Mouse (Mus musculus) liver, embryonic 14.5 days (tissue): ENCODE measurements around the gene Dnajc30. TPM values are rescaled to one million over a fixed set of nuclear protein-coding genes. Genes with fewer than 3 reads are reported as not detected.

Experiments
- ATAC-seq: fragments of 200-750 bp; cut with Nextera tagmentation; 2 replicates; pipeline ENCODE4 v1.8.0; 2017; ENCODE audit warnings: moderate number of reproducible peaks, mild to moderate bottlenecking, moderate library complexity; ENCODE audit not compliant: insufficient read depth
- DNase-seq, 3 experiments: peaks; one replicate each; pipeline ENCODE4 v3.0.0-alpha.2; 2012 to 2013; ENCODE audit warnings: low read depth in 3 of 3, low spot score in 3 of 3
- H3K27ac ChIP-seq: fragments of 300-500 bp; sonication (generic); 2 replicates; pipeline ENCODE4 v1.5.1; 2014; ENCODE audit warnings: moderate library complexity, mild to moderate bottlenecking, control low read depth, inconsistent platforms
- H3K27me3 ChIP-seq: fragments of 300-500 bp; sonication (generic); 2 replicates; pipeline ENCODE4 v1.6.1; 2014; ENCODE audit warnings: mild to moderate bottlenecking, low read length, moderate library complexity; ENCODE audit not compliant: control insufficient read depth, insufficient read depth
- H3K36me3 ChIP-seq: fragments of 300-500 bp; sonication (generic); replicated peaks from 2 replicates; pipeline ENCODE4 v1.6.1; 2014; ENCODE audit warnings: low read depth; ENCODE audit not compliant: control insufficient read depth, insufficient read depth
- H3K4me1 ChIP-seq, 2 experiments: fragments of 200-500 bp in 1 of 2; fragments of 300-500 bp in 1 of 2; sonication (generic) in 1 of 2; replicated peaks; 2 replicates each; pipeline ENCODE4 v1.6.1; 2012 to 2014; ENCODE audit warnings: antibody characterized with exemption in 1 of 2, inconsistent platforms in 1 of 2, low read length in 1 of 2; ENCODE audit not compliant: control insufficient read depth in 2 of 2, insufficient read depth in 2 of 2
- H3K4me2 ChIP-seq: fragments of 300-500 bp; sonication (generic); 2 replicates; pipeline ENCODE4 v1.6.1; 2014; ENCODE audit warnings: low read depth, mild to moderate bottlenecking, control low read depth, moderate library complexity
- H3K4me3 ChIP-seq, 2 experiments: fragments of 200-500 bp in 1 of 2; fragments of 300-500 bp in 1 of 2; sonication (generic) in 1 of 2; 2 replicates each; pipeline ENCODE4 v1.5.1; 2012 to 2014; ENCODE audit warnings: low read depth in 2 of 2, low read length in 2 of 2, mild to moderate bottlenecking in 2 of 2, control low read depth in 1 of 2, inconsistent platforms in 1 of 2, moderate library complexity in 1 of 2; ENCODE audit not compliant: insufficient read depth in 1 of 2
- H3K9ac ChIP-seq: fragments of 300-500 bp; sonication (generic); replicated peaks from 2 replicates; pipeline ENCODE4 v1.6.1; 2014; ENCODE audit warnings: mild to moderate bottlenecking, control low read depth, moderate library complexity
- H3K9me3 ChIP-seq: fragments of 300-500 bp; sonication (generic); 2 replicates; pipeline ENCODE4 v1.6.1; 2016; ENCODE audit warnings: low read length, mixed read lengths; ENCODE audit not compliant: control insufficient read depth
- CTCF ChIP-seq: IDR thresholded peaks from 2 replicates; pipeline ENCODE4 v1.5.1; 2016; ENCODE audit warnings: antibody characterized with exemption, low read depth, control low read depth
- EP300 ChIP-seq: IDR thresholded peaks from 2 replicates; pipeline ENCODE4 v1.6.1; 2016; ENCODE audit warnings: antibody characterized with exemption, low read depth
- WGBS: fragments of 180-500 bp; shearing (Covaris S2); extraction: QIAGEN DNeasy Blood & Tissue Kit; methylation state at CpG from one replicate; pipeline ENCODE4 v1.1.7; 2014; ENCODE audit not compliant: insufficient replicate concordance; 5-methylcytosine and 5-hydroxymethylcytosine counted together
- polyA plus RNA-seq, 2 experiments: library from polyadenylated mRNA; depleted of rRNA in 1 of 2; stranded (reverse) in 1 of 2; unstranded in 1 of 2; fragments of >200 nt; fragmentation: Nextera tagmentation in 1 of 2; extraction: Ambion mirVana in 1 of 2; gene quantifications; 2 replicates each; pipeline versions ENCODE4 v1.2.1 to v1.2.3; 2012 to 2014

The Dnajc30 gene
- polyA plus RNA-seq (2012; rRNA removed) (9.5 and 12.1 TPM in 2 replicates), polyA plus RNA-seq (2014; fragmentation: Nextera tagmentation; extraction: Ambion mirVana) (13.3 and 14.2 TPM in 2 replicates)

- DNase-seq (peak; percentile 95 to 97 (median 96)), ATAC-seq (peak; percentile 97)
- Histone ChIP-seq H3K4me2 (peak within 1 kb of the TSS; percentile 93), H3K27ac (peak within 1 kb of the TSS; percentile 7), H3K9me3 (no peaks in the 10 kb centered on the region), H3K4me1 (peaks cover 9 to 11% of the 10 kb centered on the region in 2 experiments), H3K9ac (peak within 1 kb of the TSS; percentile 89), H3K4me3 (peak within 1 kb of the TSS; percentile 92 to 95), H3K36me3 (peaks cover 4% of the 10 kb centered on the region), H3K27me3 (no peaks in the 10 kb centered on the region)
- TF ChIP-seq CTCF (no peak), EP300 (peak; percentile 29; the same call in 1 of the 2 replicates)
- 0% methylated on average over 52 of the region's 52 CpGs for WGBS
These were observed at the start of gene Dnajc30 for GRCm38 (mm10) chr5:135063629-135064381. Gene Dnajc30 (plus strand): TSS chr5:135064202.

DNA sequence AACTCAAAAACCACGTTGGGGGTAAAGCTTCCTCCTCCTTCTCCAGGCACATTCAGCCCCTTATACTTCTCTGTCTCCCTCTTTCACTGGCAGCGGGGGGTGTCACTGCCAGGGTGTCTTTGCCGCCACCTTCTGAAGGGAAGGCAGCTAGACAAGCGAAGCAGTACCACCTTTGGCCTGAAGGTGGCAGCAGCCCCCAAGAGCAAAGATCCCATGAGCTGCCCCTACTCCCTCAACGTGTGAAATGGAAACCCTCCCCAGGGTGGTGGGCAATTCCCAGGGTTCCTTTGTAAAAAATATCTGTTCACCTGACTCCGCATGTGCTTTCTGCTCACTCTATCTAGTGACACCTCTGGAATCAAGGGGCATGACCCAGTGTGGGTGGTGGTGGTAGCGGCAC, 48.5 kb upstream of the Dnajc30 start:
- H3K27me3 ChIP-seq: no peaks in the 10 kb centered on the region
- H3K27ac ChIP-seq: no peak overlapping the region
- no peak overlapping the region for H3K4me2 ChIP-seq
- H3K9ac ChIP-seq: no peak overlapping the region
- WGBS: 10% methylated on average over 7 of the region's 7 CpGs
- no peaks in the 10 kb centered on the region for H3K36me3 ChIP-seq
- peaks cover under 1 to 13% of the 10 kb centered on the region in 2 experiments; a peak in 3 of 4 replicates for H3K4me1 ChIP-seq
- no peak overlapping the region for H3K4me3 ChIP-seq
- DNase-seq: peak in 2 of 3 experiments; percentile 57 to 65
- ATAC-seq: peak; percentile 16; the same call in 1 of the 2 replicates
- H3K9me3 ChIP-seq: no peaks in the 10 kb centered on the region
- TF ChIP-seq EP300: no peak
- TF ChIP-seq CTCF: peak; percentile 99

GRCm38 (mm10) chr5:135016224-135016759, 47.7 kb upstream of the Dnajc30 start:
- Histone ChIP-seq H3K4me3 (no peak overlapping the region), H3K4me2 (no peak overlapping the region), H3K27me3 (no peaks in the 10 kb centered on the region), H3K27ac (no peak overlapping the region), H3K4me1 (peaks cover 0 to 11% of the 10 kb centered on the region in 2 experiments; a peak in 2 of 4 replicates), H3K36me3 (no peaks in the 10 kb centered on the region), H3K9ac (no peak overlapping the region), H3K9me3 (no peaks in the 10 kb centered on the region)
- TF ChIP-seq EP300 (no peak), CTCF (peak; percentile 16; the same call in 1 of the 2 replicates)
- ATAC-seq (no peak), DNase-seq (no peak)
- WGBS: 32% methylated on average over 4 of the region's 4 CpGs

DNA sequence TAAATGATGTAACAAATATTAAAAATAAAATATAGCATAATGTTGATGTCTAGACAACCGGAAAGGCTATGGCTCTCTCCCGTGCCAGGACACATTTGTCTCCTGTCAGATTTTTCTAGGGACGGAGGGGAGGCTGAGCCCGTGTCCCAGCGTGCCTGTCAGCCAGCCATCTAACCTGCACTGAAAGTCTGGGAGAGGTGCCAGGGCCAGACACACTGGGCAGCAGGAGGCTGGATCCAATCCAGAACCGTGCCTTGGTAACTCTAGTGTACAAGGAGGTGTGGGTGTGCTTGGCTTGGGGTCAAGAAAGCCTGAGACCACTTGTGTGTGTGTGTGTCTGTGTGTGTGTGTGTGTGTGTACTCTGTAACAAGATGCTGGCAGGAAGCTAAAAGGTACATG, 42.2 kb upstream of the Dnajc30 start:
- Histone ChIP-seq H3K4me1 (peaks cover 5 to 14% of the 10 kb centered on the region in 2 experiments; a peak in 3 of 4 replicates), H3K9ac (no peak overlapping the region), H3K36me3 (no peaks in the 10 kb centered on the region), H3K27ac (no peak overlapping the region), H3K4me2 (no peak overlapping the region), H3K27me3 (peaks cover 10% of the 10 kb centered on the region), H3K9me3 (no peaks in the 10 kb centered on the region), H3K4me3 (no peak overlapping the region)
- TF ChIP-seq CTCF: no peak
- no peak for TF ChIP-seq EP300
- no peak for DNase-seq
- WGBS: 68% methylated on average over 6 of the region's 6 CpGs
- ATAC-seq: no peak
